Mouse (Mus musculus) forebrain, embryonic 13.5 days (tissue): ENCODE results near the gene Gpr107. TPM values are rescaled to one million over a fixed set of nuclear protein-coding genes. Genes with fewer than 3 reads are reported as not detected.

Experiments used
- ATAC-seq: fragments of 200-750 bp; cut with Nextera tagmentation; 2 replicates; pipeline ENCODE4 v1.8.0; 2017
- H3K27ac ChIP-seq: fragments of 300-500 bp; sonication (generic); 2 replicates; pipeline ENCODE4 v1.5.1; 2015; ENCODE audit warnings: inconsistent platforms, mild to moderate bottlenecking, moderate library complexity
- H3K27me3 ChIP-seq: fragments of 300-500 bp; sonication (generic); 2 replicates; pipeline ENCODE4 v1.6.1; 2015; ENCODE audit warnings: mild to moderate bottlenecking, inconsistent platforms
- H3K36me3 ChIP-seq: fragments of 300-500 bp; sonication (generic); 2 replicates; pipeline ENCODE4 v1.6.1; 2015; ENCODE audit warnings: mild to moderate bottlenecking, inconsistent platforms; ENCODE audit not compliant: poor library complexity, severe bottlenecking
- H3K4me1 ChIP-seq: fragments of 300-500 bp; sonication (generic); 2 replicates; pipeline ENCODE4 v1.6.1; 2015; ENCODE audit warnings: inconsistent platforms
- H3K4me2 ChIP-seq: fragments of 300-500 bp; sonication (generic); 2 replicates; pipeline ENCODE4 v1.6.1; 2015; ENCODE audit warnings: inconsistent platforms, mild to moderate bottlenecking, moderate library complexity
- H3K4me3 ChIP-seq: fragments of 300-500 bp; sonication (generic); 2 replicates; pipeline ENCODE4 v1.5.1; 2015; ENCODE audit warnings: mild to moderate bottlenecking, inconsistent platforms
- H3K9ac ChIP-seq: fragments of 300-500 bp; sonication (generic); 2 replicates; pipeline ENCODE4 v1.6.1; 2015; ENCODE audit warnings: mild to moderate bottlenecking, inconsistent platforms
- H3K9me3 ChIP-seq: fragments of 300-500 bp; sonication (generic); replicated peaks from 2 replicates; pipeline ENCODE4 v1.6.1; 2016; ENCODE audit warnings: inconsistent platforms
- WGBS: fragments of 180-500 bp; shearing (Covaris S2); methylation state at CpG from one replicate; pipeline ENCODE4 v1.1.7; 2015; 5-methylcytosine and 5-hydroxymethylcytosine counted together
- polyA plus RNA-seq: library from polyadenylated mRNA; unstranded; fragments of >200 nt; fragmentation: Nextera tagmentation; extraction: Ambion mirVana; gene quantifications from 2 replicates; pipeline ENCODE4 v1.2.1, GENCODE M21; 2015

Gpr107 gene
- polyA plus RNA-seq, 1 experiment from 2014 or later, result 28.6 TPM

- H3K27me3 ChIP-seq, result peaks cover 12% of the 10 kb centered on the region
- H3K4me1 ChIP-seq, result peaks cover 19% of the 10 kb centered on the region
- H3K36me3 ChIP-seq, result peaks cover 22% of the 10 kb centered on the region
- no peak for ATAC-seq
- H3K9ac ChIP-seq, result no peak overlapping the region
- peak overlapping the region; percentile 86 for H3K4me3 ChIP-seq
- WGBS, result 37% methylated on average over 3 of the region's 3 CpGs
- H3K9me3 ChIP-seq, result no peaks in the 10 kb centered on the region
- no peak overlapping the region for H3K27ac ChIP-seq
- peak overlapping the region; percentile 78 for H3K4me2 ChIP-seq
Measured at GRCm38 (mm10) chr2:31142505-31142904, 9.6 kb upstream of the Gpr107 start.

- no peak overlapping the region for H3K9ac ChIP-seq
- peaks cover 19% of the 10 kb centered on the region for H3K4me1 ChIP-seq
- no peak for ATAC-seq
- no peak overlapping the region for H3K4me2 ChIP-seq
- H3K36me3 ChIP-seq, result peaks cover 29% of the 10 kb centered on the region
- no peak overlapping the region for H3K4me3 ChIP-seq
- peaks cover 12% of the 10 kb centered on the region for H3K27me3 ChIP-seq
- WGBS, result 90% methylated on average over 6 of the region's 6 CpGs
- no peaks in the 10 kb centered on the region for H3K9me3 ChIP-seq
- no peak overlapping the region for H3K27ac ChIP-seq
Measured at GRCm38 (mm10) chr2:31143326-31143725, 8.8 kb upstream of the Gpr107 start.

- Histone ChIP-seq H3K27ac (no peak overlapping the region), H3K4me3 (no peak overlapping the region), H3K27me3 (peaks cover 12% of the 10 kb centered on the region), H3K4me1 (peaks cover 19% of the 10 kb centered on the region), H3K9me3 (no peaks in the 10 kb centered on the region), H3K4me2 (no peak overlapping the region), H3K9ac (no peak overlapping the region), H3K36me3 (peaks cover 30% of the 10 kb centered on the region)
- WGBS, result 80% methylated on average over 16 of the region's 16 CpGs
- no peak for ATAC-seq
Measured at GRCm38 (mm10) chr2:31143768-31144695, 8.1 kb upstream of the Gpr107 start.

- ATAC-seq, result no peak
Measured at GRCm38 (mm10) chr2:31144901-31145300, 7.2 kb upstream of the Gpr107 start.

GRCm38 (mm10) chr2:31147054-31147453 lies 5.1 kb upstream of the Gpr107 start:
- Histone ChIP-seq H3K27ac (no peak overlapping the region), H3K27me3 (peaks cover 7% of the 10 kb centered on the region), H3K4me3 (no peak overlapping the region), H3K9me3 (no peaks in the 10 kb centered on the region), H3K9ac (no peak overlapping the region), H3K36me3 (peaks cover 45% of the 10 kb centered on the region), H3K4me2 (no peak overlapping the region), H3K4me1 (peaks cover 13% of the 10 kb centered on the region)
- WGBS, result 88% methylated on average over 7 of the region's 7 CpGs
- ATAC-seq, result no peak

More at GRCm38 (mm10) chr2:31144901-31145300, 7.2 kb upstream of the Gpr107 start:
- Histone ChIP-seq H3K36me3 (peaks cover 37% of the 10 kb centered on the region), H3K4me2 (no peak overlapping the region), H3K27ac (no peak overlapping the region), H3K9ac (no peak overlapping the region), H3K9me3 (no peaks in the 10 kb centered on the region), H3K4me1 (peaks cover 19% of the 10 kb centered on the region), H3K27me3 (peaks cover 11% of the 10 kb centered on the region), H3K4me3 (no peak overlapping the region)
- WGBS, result 80% methylated on average over 1 of the region's 1 CpGs

GRCm38 (mm10) chr2:31150762-31151161 lies 1.4 kb upstream of the Gpr107 start:
- 0 out of 2 replicates have a peak overlapping the region, but pooled peaks have one; percentile 70 for H3K4me2 ChIP-seq
- no peak overlapping the region for H3K4me3 ChIP-seq
- H3K9ac ChIP-seq, result no peak overlapping the region
- ATAC-seq, result no peak
- H3K9me3 ChIP-seq, result no peaks in the 10 kb centered on the region
- peaks cover 29% of the 10 kb centered on the region for H3K4me1 ChIP-seq
- H3K36me3 ChIP-seq, result peaks cover 38% of the 10 kb centered on the region
- H3K27ac ChIP-seq, result no peak overlapping the region
- H3K27me3 ChIP-seq, result no peaks in the 10 kb centered on the region

GRCm38 (mm10) chr2:31156846-31157245 lies 4.7 kb downstream of the Gpr107 start:
- H3K9ac ChIP-seq, result no peak overlapping the region
- 96% methylated on average over 3 of the region's 3 CpGs for WGBS
- H3K4me3 ChIP-seq, result no peak overlapping the region
- H3K4me2 ChIP-seq, result no peak overlapping the region
- peaks cover 22% of the 10 kb centered on the region for H3K4me1 ChIP-seq
- no peaks in the 10 kb centered on the region for H3K27me3 ChIP-seq
- no peak for ATAC-seq
- no peaks in the 10 kb centered on the region for H3K9me3 ChIP-seq
- no peak overlapping the region for H3K27ac ChIP-seq
- no peaks in the 10 kb centered on the region for H3K36me3 ChIP-seq

- Histone ChIP-seq H3K27ac (no peak overlapping the region), H3K9me3 (no peaks in the 10 kb centered on the region)
- WGBS, result 88% methylated on average over 10 of the region's 10 CpGs
Measured at GRCm38 (mm10) chr2:31160147-31160920, 8.2 kb downstream of the Gpr107 start.

GRCm38 (mm10) chr2:31161620-31162019 lies 9.5 kb downstream of the Gpr107 start:
- WGBS, result 92% methylated on average over 4 of the region's 4 CpGs
- ATAC-seq, result no peak
- H3K4me1 ChIP-seq, result peaks cover 6% of the 10 kb centered on the region; the same call in 1 of the 2 replicates

More at GRCm38 (mm10) chr2:31160147-31160920, 8.2 kb downstream of the Gpr107 start:
- no peaks in the 10 kb centered on the region for H3K27me3 ChIP-seq
- ATAC-seq, result no peak
- no peak overlapping the region for H3K9ac ChIP-seq
- no peak overlapping the region for H3K4me2 ChIP-seq
- no peaks in the 10 kb centered on the region for H3K36me3 ChIP-seq
- peaks cover 9% of the 10 kb centered on the region; the same call in 1 of the 2 replicates for H3K4me1 ChIP-seq
- H3K4me3 ChIP-seq, result no peak overlapping the region

GRCm38 (mm10) chr2:31163361-31164118 lies 11.4 kb downstream of the Gpr107 start:
- Histone ChIP-seq H3K36me3 (peaks cover 22% of the 10 kb centered on the region), H3K27ac (no peak overlapping the region), H3K9me3 (no peaks in the 10 kb centered on the region), H3K9ac (no peak overlapping the region), H3K27me3 (no peaks in the 10 kb centered on the region), H3K4me2 (no peak overlapping the region), H3K4me3 (no peak overlapping the region), H3K4me1 (peaks cover 6% of the 10 kb centered on the region; the same call in 1 of the 2 replicates)
- 86% methylated on average over 11 of the region's 11 CpGs for WGBS
- no peak for ATAC-seq

More at GRCm38 (mm10) chr2:31161620-31162019, 9.5 kb downstream of the Gpr107 start:
- peaks cover 2% of the 10 kb centered on the region; the same call in 1 of the 2 replicates for H3K36me3 ChIP-seq
- no peaks in the 10 kb centered on the region for H3K9me3 ChIP-seq
- H3K27ac ChIP-seq, result no peak overlapping the region
- H3K4me2 ChIP-seq, result no peak overlapping the region
- H3K4me3 ChIP-seq, result no peak overlapping the region
- H3K9ac ChIP-seq, result no peak overlapping the region
- H3K27me3 ChIP-seq, result no peaks in the 10 kb centered on the region

GRCm38 (mm10) chr2:31164841-31165455 lies 12.8 kb downstream of the Gpr107 start:
- WGBS, result 52% methylated on average over 5 of the region's 5 CpGs
- no peak overlapping the region for H3K27ac ChIP-seq
- H3K27me3 ChIP-seq, result no peaks in the 10 kb centered on the region
- H3K36me3 ChIP-seq, result peaks cover 36% of the 10 kb centered on the region
- ATAC-seq, result no peak
- peaks cover 6% of the 10 kb centered on the region; the same call in 1 of the 2 replicates for H3K4me1 ChIP-seq
- H3K4me2 ChIP-seq, result no peak overlapping the region
- H3K9me3 ChIP-seq, result no peaks in the 10 kb centered on the region
- no peak overlapping the region for H3K4me3 ChIP-seq
- no peak overlapping the region for H3K9ac ChIP-seq
